Mouse (Mus musculus): ENCODE data around the gene Ghrh.
"Not testable (repeated sequence)": the region's sequence is repeated elsewhere in the genome, so short reads cannot be mapped to it uniquely, and the experiment has no call there.

- not testable (repeated sequence) for TF ChIP-seq CTCF (IDR thresholded peaks at IDR 0.05; ENCODE audit: low read depth, low read length); TAL1 (conservative IDR thresholded peaks at IDR 0.05; ENCODE audit: low read depth, low read length); GATA1 (IDR thresholded peaks at IDR 0.05; ENCODE audit: borderline replicate concordance, low read length); POLR2AphosphoS5 (IDR thresholded peaks at IDR 0.05; ENCODE audit: insufficient replicate concordance, low read depth, low read length)
These were observed 41.7 kb upstream of the Ghrh start for GRCm38 (mm10) chr2:157388901-157389590.

All from G1E (cell line).